Comparison of ENCODE assay signal across 15 mouse cellular contexts in the genomic region with DNA sequence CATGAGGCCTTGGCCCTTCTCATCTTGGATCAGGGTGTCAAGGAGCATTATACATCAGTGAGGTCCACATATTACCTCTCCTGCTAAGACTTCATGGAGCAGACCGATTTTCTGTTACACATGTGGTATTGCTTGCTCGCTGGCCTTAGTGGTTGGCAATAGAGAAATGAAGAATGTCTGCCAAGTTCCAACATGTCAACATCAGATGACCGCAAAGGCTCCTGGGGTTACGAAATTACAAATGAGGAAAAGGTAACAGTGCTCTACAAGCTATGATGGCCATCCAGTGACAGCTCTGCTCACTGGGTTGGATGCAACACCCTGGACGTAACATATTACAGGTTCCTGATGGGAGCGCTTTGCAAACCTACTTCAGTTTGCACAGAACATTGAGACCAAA.
DNase-seq lines count a peak whose midpoint lies in the region.
"Had no signal": no experiment of that assay in that cellular context is flagged by ENCODE, and none has a peak within 500 bp of the region (broad histone marks: within the 10 kb centered on the region; RNA-seq: fewer than 3 reads in every experiment).

No protein-coding gene starts in this region.

- peak; percentile 3 for DNase-seq in adrenal gland, postnatal 14 days
- DNase-seq in adrenal gland, adult 8-10 months = no peak
- peak; percentile 3 for DNase-seq in lung, adult 18-20 months
- DNase-seq in lung, postnatal 10 days = no peak
- DNase-seq in adipocyte (ENCODE audit: low spot score) = peak; percentile 3
- peak; percentile 19 for DNase-seq in fibroblast of lung, adult 2 months (ENCODE audit: low read depth)
- DNase-seq in embryo, embryonic 11 days = no peak
- DNase-seq: cerebellum, adult 11-12 months; cerebellum, adult 8-10 months; cerebellum, postnatal 10 days; cerebellum, postnatal 36 days; forebrain, postnatal 0 days; gastrocnemius, adult 2 months; gastrocnemius, postnatal 14 days; heart, adult 11 months had no signal

Comparison
In these comparisons a context has a peak if more than half of its experiments do, and no peak if none do; other contexts are left out.
1. DNase-seq: peak in adrenal gland, postnatal 14 days (single experiment), lung, adult 18-20 months (2 of 2), adipocyte (single experiment) and fibroblast of lung, adult 2 months (single experiment); none in adrenal gland, adult 8-10 months (single experiment), lung, postnatal 10 days (single experiment) and embryo, embryonic 11 days (single experiment).